Mouse (Mus musculus) liver, embryonic 14.5 days (tissue): ENCODE measurements around the gene Rgs1. TPM values are rescaled to one million over a fixed set of nuclear protein-coding genes. Genes with fewer than 3 reads are reported as not detected.

Source experiments
- ATAC-seq: fragments of 200-750 bp; cut with Nextera tagmentation; 2 replicates; pipeline ENCODE4 v1.8.0; 2017; ENCODE audit warnings: moderate number of reproducible peaks, mild to moderate bottlenecking, moderate library complexity; ENCODE audit not compliant: insufficient read depth
- DNase-seq, 3 experiments: peaks; one replicate each; pipeline ENCODE4 v3.0.0-alpha.2; 2012 to 2013; ENCODE audit warnings: low read depth in 3 of 3, low spot score in 3 of 3
- H3K27ac ChIP-seq: fragments of 300-500 bp; sonication (generic); 2 replicates; pipeline ENCODE4 v1.5.1; 2014; ENCODE audit warnings: moderate library complexity, mild to moderate bottlenecking, control low read depth, inconsistent platforms
- H3K27me3 ChIP-seq: fragments of 300-500 bp; sonication (generic); 2 replicates; pipeline ENCODE4 v1.6.1; 2014; ENCODE audit warnings: mild to moderate bottlenecking, low read length, moderate library complexity; ENCODE audit not compliant: control insufficient read depth, insufficient read depth
- H3K36me3 ChIP-seq: fragments of 300-500 bp; sonication (generic); replicated peaks from 2 replicates; pipeline ENCODE4 v1.6.1; 2014; ENCODE audit warnings: low read depth; ENCODE audit not compliant: control insufficient read depth, insufficient read depth
- H3K4me1 ChIP-seq, 2 experiments: fragments of 200-500 bp in 1 of 2; fragments of 300-500 bp in 1 of 2; sonication (generic) in 1 of 2; replicated peaks; 2 replicates each; pipeline ENCODE4 v1.6.1; 2012 to 2014; ENCODE audit warnings: antibody characterized with exemption in 1 of 2, inconsistent platforms in 1 of 2, low read length in 1 of 2; ENCODE audit not compliant: control insufficient read depth in 2 of 2, insufficient read depth in 2 of 2
- H3K4me2 ChIP-seq: fragments of 300-500 bp; sonication (generic); 2 replicates; pipeline ENCODE4 v1.6.1; 2014; ENCODE audit warnings: low read depth, mild to moderate bottlenecking, control low read depth, moderate library complexity
- H3K4me3 ChIP-seq, 2 experiments: fragments of 200-500 bp in 1 of 2; fragments of 300-500 bp in 1 of 2; sonication (generic) in 1 of 2; 2 replicates each; pipeline ENCODE4 v1.5.1; 2012 to 2014; ENCODE audit warnings: low read depth in 2 of 2, low read length in 2 of 2, mild to moderate bottlenecking in 2 of 2, control low read depth in 1 of 2, inconsistent platforms in 1 of 2, moderate library complexity in 1 of 2; ENCODE audit not compliant: insufficient read depth in 1 of 2
- H3K9ac ChIP-seq: fragments of 300-500 bp; sonication (generic); replicated peaks from 2 replicates; pipeline ENCODE4 v1.6.1; 2014; ENCODE audit warnings: mild to moderate bottlenecking, control low read depth, moderate library complexity
- H3K9me3 ChIP-seq: fragments of 300-500 bp; sonication (generic); 2 replicates; pipeline ENCODE4 v1.6.1; 2016; ENCODE audit warnings: low read length, mixed read lengths; ENCODE audit not compliant: control insufficient read depth
- CTCF ChIP-seq: IDR thresholded peaks from 2 replicates; pipeline ENCODE4 v1.5.1; 2016; ENCODE audit warnings: antibody characterized with exemption, low read depth, control low read depth
- EP300 ChIP-seq: IDR thresholded peaks from 2 replicates; pipeline ENCODE4 v1.6.1; 2016; ENCODE audit warnings: antibody characterized with exemption, low read depth
- WGBS: fragments of 180-500 bp; shearing (Covaris S2); extraction: QIAGEN DNeasy Blood & Tissue Kit; methylation state at CpG from one replicate; pipeline ENCODE4 v1.1.7; 2014; ENCODE audit not compliant: insufficient replicate concordance; 5-methylcytosine and 5-hydroxymethylcytosine counted together
- polyA plus RNA-seq, 2 experiments: library from polyadenylated mRNA; depleted of rRNA in 1 of 2; stranded (reverse) in 1 of 2; unstranded in 1 of 2; fragments of >200 nt; fragmentation: Nextera tagmentation in 1 of 2; extraction: Ambion mirVana in 1 of 2; gene quantifications; 2 replicates each; pipeline versions ENCODE4 v1.2.1 to v1.2.3; 2012 to 2014

Gene Rgs1
- polyA plus RNA-seq, 2 experiments: 0.20 to 0.38 TPM

DNA sequence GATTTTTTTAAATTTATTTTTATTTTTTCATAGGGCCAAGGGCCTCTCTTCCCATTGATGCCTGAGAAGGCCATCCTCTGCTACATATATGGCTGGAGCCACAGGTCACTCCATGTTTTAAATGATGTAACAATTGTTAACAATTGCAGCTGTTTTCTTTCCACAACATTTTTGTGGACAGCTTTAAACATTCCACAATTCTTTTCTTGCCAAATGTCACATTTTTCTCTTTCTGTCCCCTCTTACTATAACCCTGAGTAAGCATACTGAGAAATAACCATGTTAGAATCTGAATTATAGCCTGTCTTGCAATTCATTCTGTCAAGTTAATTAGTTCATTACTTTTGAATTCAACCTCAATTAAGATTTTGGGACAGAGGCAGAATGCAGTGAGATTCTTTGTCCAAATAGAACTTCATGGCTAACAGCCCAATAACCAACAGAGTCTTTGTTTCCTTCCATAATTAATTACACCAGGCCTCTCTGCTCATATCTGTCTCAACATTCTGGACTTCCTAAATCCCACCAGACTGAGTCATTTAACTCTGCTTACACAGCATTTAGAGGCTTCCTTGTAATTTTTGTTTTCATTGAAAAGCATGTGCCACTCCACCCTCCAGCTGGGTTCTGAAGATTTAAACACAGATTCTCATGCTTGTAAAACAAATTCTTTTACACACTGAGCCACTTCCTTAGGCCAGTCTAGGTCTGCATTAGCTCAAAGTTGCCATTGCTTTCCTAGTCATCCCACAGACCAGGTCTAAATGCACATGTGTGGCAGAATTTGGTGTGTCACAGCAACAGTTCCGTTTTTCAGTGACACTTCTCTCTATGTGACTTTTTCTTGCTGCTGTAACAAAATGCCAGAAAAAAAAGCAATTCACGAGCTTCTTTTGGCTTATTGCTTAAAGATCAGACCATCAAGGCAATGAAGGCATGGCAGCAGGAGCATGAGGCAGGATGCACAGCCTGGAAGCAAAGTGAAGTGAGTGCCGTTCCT lies 18.7 kb upstream of the Rgs1 start:
- H3K9ac ChIP-seq: no peak overlapping the region
- DNase-seq (no peak), ATAC-seq (no peak)
- H3K4me3 ChIP-seq: no peak overlapping the region
- 46% methylated on average over 3 of the region's 3 CpGs for WGBS
- no peaks in the 10 kb centered on the region for H3K4me1 ChIP-seq
- no peak overlapping the region for H3K4me2 ChIP-seq
- no peaks in the 10 kb centered on the region for H3K9me3 ChIP-seq
- no peaks in the 10 kb centered on the region for H3K36me3 ChIP-seq
- no peaks in the 10 kb centered on the region for H3K27me3 ChIP-seq
- TF ChIP-seq EP300: no peak
- no peak overlapping the region for H3K27ac ChIP-seq

DNA sequence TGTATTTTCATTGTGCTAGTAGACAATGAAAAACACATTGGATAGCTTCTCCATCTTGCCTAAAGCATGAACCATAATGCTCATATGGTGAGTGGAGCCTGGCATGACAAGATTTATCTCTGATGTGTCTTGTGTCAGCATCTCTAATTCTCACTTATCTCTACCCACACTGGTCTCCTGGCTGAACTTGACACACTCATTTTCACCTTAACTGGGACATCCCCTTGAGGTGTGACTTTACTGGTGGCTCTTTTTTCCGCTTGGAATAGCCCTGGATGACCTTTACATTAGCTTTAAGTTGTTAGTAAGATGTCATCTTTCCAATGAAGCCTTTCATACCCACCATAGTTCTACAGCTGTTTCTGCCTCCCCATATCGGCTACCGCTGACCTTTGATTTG lies 15.0 kb upstream of the Rgs1 start:
- no peak overlapping the region for H3K9ac ChIP-seq
- no peak overlapping the region for H3K4me2 ChIP-seq
- no peak overlapping the region for H3K27ac ChIP-seq
- H3K27me3 ChIP-seq: no peaks in the 10 kb centered on the region
- H3K4me1 ChIP-seq: no peaks in the 10 kb centered on the region
- WGBS: 69% methylated on average over 3 of the region's 3 CpGs
- H3K9me3 ChIP-seq: no peaks in the 10 kb centered on the region
- TF ChIP-seq EP300: no peak
- no peak for TF ChIP-seq CTCF
- no peaks in the 10 kb centered on the region for H3K36me3 ChIP-seq
- DNase-seq (no peak), ATAC-seq (no peak)
- no peak overlapping the region for H3K4me3 ChIP-seq

DNA sequence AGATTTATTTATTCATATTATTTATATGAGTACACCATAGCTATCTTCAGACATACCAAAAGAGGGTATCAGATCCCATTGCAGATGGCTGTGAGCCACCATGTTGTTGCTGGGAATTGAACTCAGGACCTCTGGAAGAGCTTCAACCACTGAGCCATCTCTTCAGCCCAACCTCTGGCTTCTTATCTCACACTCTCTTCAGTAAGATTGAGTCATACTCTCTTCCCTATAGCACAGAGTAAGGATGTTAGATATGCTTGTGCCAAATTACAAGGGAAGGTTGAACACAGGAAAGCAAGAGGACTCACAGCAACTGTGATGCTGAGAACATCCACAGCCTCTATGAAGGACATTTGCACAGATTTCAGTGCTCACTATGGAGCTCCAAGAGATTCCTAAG lies 13.0 kb upstream of the Rgs1 start:
- DNase-seq: no peak
- ATAC-seq: no peak
- TF ChIP-seq CTCF (no peak), EP300 (no peak)
- Histone ChIP-seq H3K4me1 (no peaks in the 10 kb centered on the region), H3K9me3 (no peaks in the 10 kb centered on the region), H3K27ac (no peak overlapping the region), H3K27me3 (no peaks in the 10 kb centered on the region), H3K4me3 (no peak overlapping the region), H3K4me2 (no peak overlapping the region), H3K36me3 (no peaks in the 10 kb centered on the region), H3K9ac (no peak overlapping the region)

DNA sequence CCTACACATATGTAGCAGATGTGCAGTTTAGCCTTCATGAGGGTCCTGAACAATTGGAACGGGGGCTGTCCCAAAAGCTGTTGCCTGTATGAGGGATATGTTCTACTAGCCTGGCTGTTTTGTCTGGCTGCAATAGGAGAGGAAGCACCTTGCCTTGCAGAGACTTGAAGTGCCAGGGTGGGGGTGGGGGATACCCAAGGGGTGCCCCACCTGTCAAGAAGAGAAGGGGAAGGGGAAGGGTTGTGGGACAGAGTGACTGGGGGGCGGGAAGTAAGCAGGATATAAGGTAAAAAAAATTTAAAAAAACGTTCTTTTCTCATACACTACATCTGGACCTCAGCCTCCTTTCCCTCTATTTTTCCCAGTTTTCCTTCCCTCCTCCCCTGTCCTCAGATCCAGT lies 9.7 kb upstream of the Rgs1 start:
- DNase-seq (no peak), ATAC-seq (no peak)
- 43% methylated on average over 3 of the region's 3 CpGs for WGBS
- H3K36me3 ChIP-seq: no peaks in the 10 kb centered on the region
- H3K9ac ChIP-seq: no peak overlapping the region
- no peaks in the 10 kb centered on the region for H3K4me1 ChIP-seq
- H3K4me3 ChIP-seq: no peak overlapping the region
- no peak overlapping the region for H3K27ac ChIP-seq
- no peaks in the 10 kb centered on the region for H3K27me3 ChIP-seq
- no peak overlapping the region for H3K4me2 ChIP-seq
- H3K9me3 ChIP-seq: no peaks in the 10 kb centered on the region
- no peak for TF ChIP-seq EP300
- no peak for TF ChIP-seq CTCF

DNA sequence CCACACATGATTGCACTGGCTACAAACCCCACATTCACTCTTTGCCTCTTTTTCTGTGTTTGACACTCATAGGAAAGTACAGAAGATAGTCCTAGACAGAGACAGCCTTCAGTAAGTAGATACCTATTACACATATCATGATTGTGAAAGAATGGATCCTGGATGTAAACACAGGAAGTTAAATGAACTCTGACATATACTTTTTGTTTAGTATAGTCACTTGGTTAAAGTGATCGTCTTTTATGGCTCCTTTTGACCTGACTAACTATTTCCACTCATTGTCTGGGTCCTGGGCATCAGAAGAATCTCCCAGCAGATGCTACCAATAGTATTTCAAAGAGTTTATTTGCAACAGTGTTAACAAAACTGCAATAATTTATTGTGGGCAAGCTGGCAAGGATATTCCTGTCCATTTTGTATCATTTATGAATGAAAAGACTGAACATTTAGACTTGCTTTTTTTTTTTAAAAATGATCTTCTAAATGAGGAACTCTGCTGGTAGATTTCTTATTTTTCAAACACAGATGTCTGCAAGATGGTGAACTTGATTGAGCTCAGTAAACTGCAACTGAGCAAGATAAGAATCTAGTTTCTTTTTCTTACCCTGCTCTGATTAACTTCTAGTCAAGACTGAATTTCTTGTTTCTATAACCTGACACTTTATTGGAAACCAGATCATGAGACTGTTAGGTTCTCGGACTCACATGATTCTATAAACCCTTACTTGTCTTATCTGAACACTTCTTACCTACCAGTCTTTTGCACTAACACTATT lies 7.7 kb upstream of the Rgs1 start:
- no peak overlapping the region for H3K4me2 ChIP-seq
- no peak overlapping the region for H3K4me3 ChIP-seq
- H3K27me3 ChIP-seq: no peaks in the 10 kb centered on the region
- no peak overlapping the region for H3K9ac ChIP-seq
- TF ChIP-seq CTCF (no peak), EP300 (no peak)
- no peak for DNase-seq
- H3K36me3 ChIP-seq: no peaks in the 10 kb centered on the region
- WGBS: 40% methylated on average over 2 of the region's 2 CpGs
- H3K27ac ChIP-seq: no peak overlapping the region
- ATAC-seq: no peak
- no peaks in the 10 kb centered on the region for H3K4me1 ChIP-seq
- H3K9me3 ChIP-seq: no peaks in the 10 kb centered on the region
